Mouse (Mus musculus) heart, embryonic 11.5 days (tissue): ENCODE data around the gene Olfr23. TPM values are rescaled to one million over a fixed set of nuclear protein-coding genes. Genes with fewer than 3 reads are reported as not detected.
"Not testable (repeated sequence)": the region's sequence is repeated elsewhere in the genome, so short reads cannot be mapped to it uniquely, and the experiment has no call there.

ENCODE experiments used
- ATAC-seq: fragments of 200-750 bp; cut with Nextera tagmentation; replicated peaks from 2 replicates; pipeline ENCODE4 v1.8.0; 2017; ENCODE audit warnings: moderate library complexity; ENCODE audit not compliant: insufficient number of reproducible peaks, low FRiP score, low TSS enrichment
- H3K27ac ChIP-seq: fragments of 300-500 bp; sonication (generic); 2 replicates; pipeline ENCODE4 v1.5.1; 2014; ENCODE audit warnings: mild to moderate bottlenecking, low read depth, low read length
- H3K27me3 ChIP-seq: fragments of 300-500 bp; sonication (generic); 2 replicates; pipeline ENCODE4 v1.6.1; 2014; ENCODE audit warnings: mild to moderate bottlenecking, low read length, mixed read lengths; ENCODE audit not compliant: control insufficient read depth, insufficient read depth
- H3K36me3 ChIP-seq: fragments of 300-500 bp; sonication (generic); 2 replicates; pipeline ENCODE4 v1.6.1; 2014; ENCODE audit warnings: mild to moderate bottlenecking, low read length, moderate library complexity, mixed read lengths; ENCODE audit not compliant: control insufficient read depth, insufficient read depth
- H3K4me1 ChIP-seq: fragments of 300-500 bp; sonication (generic); 2 replicates; pipeline ENCODE4 v1.6.1; 2014; ENCODE audit warnings: low read length; ENCODE audit not compliant: control insufficient read depth, insufficient read depth
- H3K4me2 ChIP-seq: fragments of 300-500 bp; sonication (generic); 2 replicates; pipeline ENCODE4 v1.6.1; 2014; ENCODE audit warnings: mild to moderate bottlenecking, moderate library complexity
- H3K4me3 ChIP-seq: fragments of 300-500 bp; sonication (generic); 2 replicates; pipeline ENCODE4 v1.5.1; 2014; ENCODE audit warnings: low read depth, low read length
- H3K9ac ChIP-seq: fragments of 300-500 bp; sonication (generic); 2 replicates; pipeline ENCODE4 v1.6.1; 2014; ENCODE audit warnings: mild to moderate bottlenecking, low read depth, low read length, moderate library complexity
- H3K9me3 ChIP-seq: fragments of 300-500 bp; sonication (generic); replicated peaks from 2 replicates; pipeline ENCODE4 v1.6.1; 2016; ENCODE audit warnings: low read length; ENCODE audit not compliant: control insufficient read depth
- WGBS: fragments of 180-500 bp; shearing (Covaris S2); extraction: QIAGEN DNeasy Blood & Tissue Kit; methylation state at CpG from one replicate; pipeline ENCODE4 v1.1.7; 2014; ENCODE audit not compliant: insufficient replicate concordance; 5-methylcytosine and 5-hydroxymethylcytosine counted together
- polyA plus RNA-seq: library from polyadenylated mRNA; unstranded; fragments of >200 nt; fragmentation: Nextera tagmentation; extraction: Ambion mirVana; gene quantifications from 2 replicates; pipeline ENCODE4 v1.2.1, GENCODE M21; 2014

The Olfr23 gene
- not detected in 2 replicates for polyA plus RNA-seq

DNA sequence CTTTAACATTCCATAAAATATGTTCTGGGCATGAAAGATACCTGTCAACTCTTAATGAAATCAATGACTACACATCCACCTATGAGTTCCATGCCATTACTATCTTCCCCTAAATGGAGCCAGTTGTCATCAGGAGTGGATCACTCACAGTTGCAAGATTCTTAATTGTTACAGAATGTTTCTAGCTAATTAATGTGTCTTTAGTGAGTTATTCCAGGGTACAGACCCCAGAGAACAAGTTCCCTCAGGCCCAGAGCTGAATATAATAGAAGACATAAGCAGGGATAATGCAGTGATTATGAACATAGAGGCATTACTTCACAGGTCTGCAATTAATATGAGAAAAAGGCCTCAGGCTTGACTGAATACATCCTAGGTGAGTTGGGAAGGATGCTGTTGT is at the start of gene Olfr23:
Gene Olfr23, plus strand, starts transcription at position 301 of the 400 bp plus-strand sequence.
- H3K27me3 ChIP-seq = no peaks in the 10 kb centered on the region
- no peaks in the 10 kb centered on the region for H3K4me1 ChIP-seq
- no peak within 1 kb of the TSS for H3K4me3 ChIP-seq
- no peak within 1 kb of the TSS for H3K9ac ChIP-seq
- no peak within 1 kb of the TSS for H3K27ac ChIP-seq
- H3K4me2 ChIP-seq = no peak within 1 kb of the TSS
- no peak for ATAC-seq
- no peaks in the 10 kb centered on the region for H3K9me3 ChIP-seq
- H3K36me3 ChIP-seq = no peaks in the 10 kb centered on the region

DNA sequence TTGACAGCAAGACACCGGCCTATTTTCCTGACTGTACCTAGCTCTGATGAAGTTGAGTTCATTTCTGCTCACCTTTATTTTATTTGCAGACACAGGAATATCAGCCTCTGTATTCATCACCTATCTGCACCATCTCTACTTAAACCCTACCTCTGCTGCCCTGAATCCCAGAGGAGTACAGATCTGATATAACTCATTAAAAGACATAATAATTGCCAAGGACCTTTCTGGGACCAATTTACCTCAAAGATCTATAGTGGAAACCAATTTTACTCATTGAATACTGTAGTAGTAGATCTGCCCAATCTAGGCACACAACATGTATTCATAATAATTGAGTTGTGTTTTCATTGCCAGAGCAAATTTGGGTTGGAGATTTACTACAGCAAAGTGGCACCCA is 45.8 kb upstream of the Olfr23 start, which contains the start of gene Olfr394:
Gene Olfr394, minus strand, starts transcription at position 101 of the 400 bp plus-strand sequence.
- 81% methylated on average over 1 of the region's 1 CpGs for WGBS

DNA sequence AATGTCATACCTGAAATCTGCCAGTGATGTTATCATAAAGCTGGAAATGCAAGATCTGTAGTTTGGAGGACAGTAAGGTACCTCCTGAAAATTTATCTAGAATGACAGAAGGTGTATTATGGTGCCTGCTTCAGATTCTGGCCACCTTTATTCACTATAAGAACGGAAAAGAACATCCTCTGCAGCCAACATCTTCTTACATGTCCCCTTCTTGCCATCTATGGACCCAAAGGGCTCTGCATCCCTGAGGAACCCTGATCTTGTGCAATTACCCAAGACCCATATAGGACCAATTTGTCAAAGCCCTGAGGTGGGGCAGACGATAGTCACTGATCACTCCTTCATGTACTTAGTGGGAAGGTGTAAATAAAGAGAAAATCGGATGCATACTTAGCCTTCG is 27.3 kb upstream of the Olfr23 start, which contains the start of gene Olfr395:
Gene Olfr395, minus strand, starts transcription at position 101 of the 400 bp plus-strand sequence.
- 77% methylated on average over 4 of the region's 4 CpGs for WGBS
- H3K4me3 ChIP-seq, H3K4me1 ChIP-seq, H3K4me2 ChIP-seq, H3K9ac ChIP-seq, H3K27ac ChIP-seq, H3K9me3 ChIP-seq, H3K36me3 ChIP-seq, H3K27me3 ChIP-seq, ATAC-seq: not testable (repeated sequence)

More for the DNA sequence above, 45.8 kb upstream of the Olfr23 start, which contains the start of gene Olfr394:
- no peaks in the 10 kb centered on the region for H3K27me3 ChIP-seq
- H3K4me3 ChIP-seq = no peak within 1 kb of the TSS
- H3K4me2 ChIP-seq = no peak within 1 kb of the TSS
- ATAC-seq = no peak
- no peaks in the 10 kb centered on the region for H3K36me3 ChIP-seq
- H3K9ac ChIP-seq = no peak within 1 kb of the TSS
- no peaks in the 10 kb centered on the region for H3K4me1 ChIP-seq
- no peak within 1 kb of the TSS for H3K27ac ChIP-seq
- H3K9me3 ChIP-seq = no peaks in the 10 kb centered on the region

DNA sequence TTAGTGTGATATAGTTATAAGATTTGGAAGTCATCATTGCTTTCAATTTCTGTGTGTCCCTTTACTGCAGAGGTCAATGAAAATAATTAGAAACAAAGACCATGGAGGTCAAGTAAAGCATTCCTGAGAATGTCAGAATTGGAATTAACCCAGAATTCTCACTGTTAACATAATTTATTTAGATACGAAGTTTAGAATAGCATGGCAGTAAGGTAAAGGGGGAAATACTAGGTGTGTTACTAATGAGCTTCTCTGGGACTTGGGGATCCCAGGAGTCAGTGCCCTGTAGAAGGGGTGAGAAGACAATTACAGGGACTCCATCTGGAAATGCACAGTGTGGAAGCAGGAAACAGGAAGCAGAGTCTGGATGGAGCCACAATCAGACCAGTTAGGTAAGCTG is 24.0 kb downstream of the Olfr23 start, which contains the start of gene Olfr397:
Gene Olfr397, plus strand, starts transcription at position 301 of the 400 bp plus-strand sequence.
- H3K36me3 ChIP-seq = no peaks in the 10 kb centered on the region
- ATAC-seq = no peak
- H3K9me3 ChIP-seq = peaks cover 10% of the 10 kb centered on the region
- no peaks in the 10 kb centered on the region for H3K27me3 ChIP-seq
- 71% methylated on average over 1 of the region's 1 CpGs for WGBS
- no peaks in the 10 kb centered on the region for H3K4me1 ChIP-seq
- no peak within 1 kb of the TSS for H3K4me2 ChIP-seq
- no peak within 1 kb of the TSS for H3K27ac ChIP-seq
- no peak within 1 kb of the TSS for H3K4me3 ChIP-seq
- no peak within 1 kb of the TSS for H3K9ac ChIP-seq

DNA sequence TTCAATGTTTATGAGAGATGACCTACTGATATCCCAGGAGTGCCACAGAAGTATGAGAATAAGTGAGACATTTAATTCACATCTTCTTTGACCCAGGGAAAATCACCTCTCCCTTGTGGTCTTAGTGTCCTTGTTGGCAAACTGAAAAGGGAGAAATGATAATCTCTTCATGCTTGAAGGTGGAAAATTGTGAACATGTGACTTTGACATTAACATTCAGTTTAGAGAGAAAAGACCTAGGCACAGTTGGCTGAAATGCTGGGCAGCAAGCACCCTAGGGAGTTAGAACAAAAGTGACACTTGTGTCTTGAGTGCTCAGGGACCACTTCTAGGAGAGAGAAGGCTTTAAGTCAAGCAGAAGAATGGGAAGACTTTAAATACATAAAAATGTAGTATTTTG is 53.8 kb downstream of the Olfr23 start, which contains the start of gene Olfr398:
Gene Olfr398, minus strand, starts transcription at position 101 of the 400 bp plus-strand sequence.
- no peak within 1 kb of the TSS for H3K4me2 ChIP-seq
- ATAC-seq = no peak
- peaks cover 9% of the 10 kb centered on the region for H3K9me3 ChIP-seq
- no peak within 1 kb of the TSS for H3K27ac ChIP-seq
- no peaks in the 10 kb centered on the region for H3K4me1 ChIP-seq
- no peak within 1 kb of the TSS for H3K4me3 ChIP-seq
- H3K36me3 ChIP-seq = no peaks in the 10 kb centered on the region
- H3K9ac ChIP-seq = no peak within 1 kb of the TSS
- no peaks in the 10 kb centered on the region for H3K27me3 ChIP-seq

Other genes with a start within 250 kb of the Olfr23 start
- not detected in 2 replicates for gene Zfp735, start 247.9 kb upstream of the Olfr23 start, polyA plus RNA-seq
- not detected in 2 replicates for gene Olfr389, start 156.0 kb upstream of the Olfr23 start, polyA plus RNA-seq
- not detected in 2 replicates for gene Olfr390, start 153.7 kb upstream of the Olfr23 start, polyA plus RNA-seq
- gene Olfr391-ps, start 133.6 kb upstream of the Olfr23 start, polyA plus RNA-seq = not detected in 2 replicates
- not detected in 2 replicates for gene Olfr392, start 119.6 kb upstream of the Olfr23 start, polyA plus RNA-seq
- gene Olfr393, start 85.2 kb upstream of the Olfr23 start, polyA plus RNA-seq = not detected in 2 replicates
- gene Olfr394, start 45.9 kb upstream of the Olfr23 start, polyA plus RNA-seq = not detected in 2 replicates
- not detected in 2 replicates for gene Olfr395, start 27.4 kb upstream of the Olfr23 start, polyA plus RNA-seq
- not detected in 2 replicates for gene Olfr397, start 24.1 kb downstream of the Olfr23 start, polyA plus RNA-seq
- gene Olfr398, start 53.7 kb downstream of the Olfr23 start, polyA plus RNA-seq = not detected in 2 replicates
- gene Olfr139, start 119.9 kb downstream of the Olfr23 start, polyA plus RNA-seq = not detected in 2 replicates
- not detected in 2 replicates for gene Olfr399, start 119.9 kb downstream of the Olfr23 start, polyA plus RNA-seq
- gene Zfp616, start 133.3 kb downstream of the Olfr23 start, polyA plus RNA-seq = not detected in 2 replicates
- gene Olfr401, start 177.0 kb downstream of the Olfr23 start, polyA plus RNA-seq = not detected in 2 replicates
- gene Olfr402, start 216.9 kb downstream of the Olfr23 start, polyA plus RNA-seq = not detected in 2 replicates
- gene Olfr403, start 249.6 kb downstream of the Olfr23 start, polyA plus RNA-seq = not detected in 2 replicates